Mouse (Mus musculus): Measurements from ENCODE around the gene Reep3.

GRCm38 (mm10) chr10:66994469-66994868, 102.3 kb downstream of the Reep3 start:
- TF ChIP-seq CTCF (conservative IDR thresholded peaks at IDR 0.05 in 1 of 2, IDR thresholded peaks at IDR 0.05 in 1 of 2; ENCODE audit: low read depth in 2 of 2, low read length in 2 of 2) (no peak), POLR2A (IDR thresholded peaks at IDR 0.05; ENCODE audit: low read depth, low read length) (no peak), ELF1 (IDR thresholded peaks at IDR 0.05; ENCODE audit: low read depth, low read length) (no peak), NRF1 (IDR thresholded peaks at IDR 0.05; ENCODE audit: low read depth, low read length) (no peak), ZNF384 (IDR thresholded peaks at IDR 0.05; ENCODE audit: low read depth, low read length) (no peak), MAX (IDR thresholded peaks at IDR 0.05; ENCODE audit: low read length) (no peak), MYC (IDR thresholded peaks at IDR 0.05; ENCODE audit: low read depth, low read length) (no peak), SMC3 (IDR thresholded peaks at IDR 0.05; ENCODE audit: low read depth, low read length) (no peak)

Data from CH12.LX (cell line).